Mouse (Mus musculus) neural tube, embryonic 13.5 days (tissue): Measurements from ENCODE around the gene Map3k6. TPM values are rescaled to one million over a fixed set of nuclear protein-coding genes. Genes with fewer than 3 reads are reported as not detected.
A peak's percentile ranks its signal among the peaks of the same experiment; 100 is the strongest.

Experiments used
- ATAC-seq: fragments of 200-750 bp; cut with Nextera tagmentation; 2 replicates; pipeline ENCODE4 v1.8.0; 2017; ENCODE audit warnings: low read depth, mild to moderate bottlenecking, moderate TSS enrichment, moderate library complexity
- H3K27ac ChIP-seq: fragments of 300-500 bp; sonication (generic); replicated peaks from 2 replicates; pipeline ENCODE4 v1.5.1; 2015; ENCODE audit warnings: moderate library complexity, mild to moderate bottlenecking, inconsistent platforms
- H3K27me3 ChIP-seq: fragments of 300-500 bp; sonication (generic); 2 replicates; pipeline ENCODE4 v1.6.1; 2015; ENCODE audit warnings: mild to moderate bottlenecking, inconsistent platforms
- H3K36me3 ChIP-seq: fragments of 300-500 bp; sonication (generic); 2 replicates; pipeline ENCODE4 v1.6.1; 2015; ENCODE audit warnings: mild to moderate bottlenecking, inconsistent platforms
- H3K4me1 ChIP-seq: fragments of 300-500 bp; sonication (generic); replicated peaks from 2 replicates; pipeline ENCODE4 v1.6.1; 2015; ENCODE audit warnings: inconsistent platforms
- H3K4me2 ChIP-seq: fragments of 300-500 bp; sonication (generic); 2 replicates; pipeline ENCODE4 v1.6.1; 2015; ENCODE audit warnings: inconsistent platforms, mild to moderate bottlenecking, moderate library complexity
- H3K4me3 ChIP-seq: fragments of 300-500 bp; sonication (generic); 2 replicates; pipeline ENCODE4 v1.5.1; 2015; ENCODE audit warnings: mild to moderate bottlenecking, inconsistent platforms
- H3K9ac ChIP-seq: fragments of 300-500 bp; sonication (generic); 2 replicates; pipeline ENCODE4 v1.6.1; 2015; ENCODE audit warnings: moderate library complexity, mild to moderate bottlenecking, inconsistent platforms
- H3K9me3 ChIP-seq: fragments of 300-500 bp; sonication (generic); 2 replicates; pipeline ENCODE4 v1.6.1; 2016; ENCODE audit warnings: inconsistent platforms
- WGBS: fragments of 180-500 bp; shearing (Covaris S2); methylation state at CpG from one replicate; pipeline ENCODE4 v1.1.7; 2015; 5-methylcytosine and 5-hydroxymethylcytosine counted together
- polyA plus RNA-seq: library from polyadenylated mRNA; unstranded; fragments of >200 nt; fragmentation: Nextera tagmentation; extraction: Ambion mirVana; gene quantifications from 2 replicates; pipeline ENCODE4 v1.2.1, GENCODE M21; 2015

Map3k6 gene
- polyA plus RNA-seq, 1 experiment from 2014 or later: 2.7 TPM

DNA sequence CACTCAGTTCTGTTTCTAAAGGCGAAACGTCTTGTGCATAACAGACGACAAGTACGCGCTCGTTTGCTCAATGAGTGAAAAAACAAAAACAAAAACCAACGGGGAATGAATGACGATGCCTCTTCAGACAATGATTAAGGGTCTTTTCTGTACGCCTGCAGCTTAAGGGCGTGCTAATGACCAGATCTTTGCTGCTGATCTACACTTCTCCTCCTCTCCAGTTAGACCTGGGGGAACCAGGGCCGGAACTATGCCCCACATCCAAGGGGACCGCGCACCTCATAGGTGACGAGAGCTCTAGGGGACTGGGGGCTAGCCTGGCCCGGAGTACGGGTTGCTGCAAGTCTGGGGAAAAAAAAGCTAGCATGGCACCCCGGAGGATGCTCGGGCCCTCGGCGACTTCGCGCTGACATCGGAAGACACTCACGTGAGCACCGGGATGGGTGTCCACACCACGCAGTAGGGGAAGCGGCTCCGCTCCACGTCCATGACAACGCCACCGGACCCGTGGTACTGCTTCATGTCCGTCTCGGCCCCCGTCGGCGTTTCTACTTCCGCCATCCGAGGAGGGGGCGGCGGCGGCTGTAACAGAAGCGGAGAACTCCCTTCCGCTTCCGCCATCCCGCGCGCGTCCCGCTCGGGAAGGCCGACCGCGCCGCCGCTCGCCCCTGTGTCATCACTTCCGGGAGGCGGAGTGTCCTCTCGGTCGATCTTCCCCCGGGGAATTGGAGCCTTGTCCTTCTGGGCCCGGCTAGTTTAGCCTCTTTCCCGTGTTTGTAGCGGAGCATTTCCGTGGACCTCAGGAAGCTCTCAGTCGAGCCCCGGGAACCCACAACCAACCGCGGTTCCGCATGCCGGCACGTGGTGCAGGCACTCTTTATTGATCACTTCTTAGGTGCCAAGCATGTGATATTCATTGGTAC lies 36.7 kb downstream of the Map3k6 start, which contains the start of gene Tmem222:
Tmem222 (minus strand) TSS at position 689 of the 923 bp plus-strand sequence.
- Histone ChIP-seq H3K4me2 (peak within 1 kb of the TSS; percentile 84), H3K4me3 (peak within 1 kb of the TSS; percentile 88), H3K4me1 (peaks cover 44% of the 10 kb centered on the region), H3K9me3 (no peaks in the 10 kb centered on the region), H3K36me3 (no peaks in the 10 kb centered on the region), H3K27ac (peak within 1 kb of the TSS; percentile 92), H3K27me3 (no peaks in the 10 kb centered on the region), H3K9ac (peak within 1 kb of the TSS; percentile 93)
- peak; percentile 93 for ATAC-seq
- under 1% methylated on average over 73 of the region's 73 CpGs for WGBS

DNA sequence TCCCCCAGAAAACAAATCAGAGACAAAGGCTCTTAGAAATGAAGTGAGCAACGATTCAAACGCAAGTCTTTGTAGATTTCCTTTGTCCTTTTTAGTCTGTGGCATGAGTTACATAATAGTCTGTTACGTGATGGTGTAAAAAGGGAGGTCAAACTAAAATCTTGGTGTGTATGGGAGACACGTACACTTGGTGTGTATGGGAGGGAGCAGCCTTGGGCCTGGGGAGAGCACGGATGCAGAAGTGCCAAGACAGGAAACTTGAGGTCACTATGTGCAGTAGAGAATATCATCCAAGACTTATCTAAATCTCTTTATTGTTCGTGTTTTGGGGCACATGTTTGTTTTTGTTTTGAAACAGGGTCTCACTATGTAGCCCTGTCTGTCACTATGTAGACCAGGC lies 37.4 kb downstream of the Map3k6 start:
- WGBS: 37% methylated on average over 6 of the region's 6 CpGs
- peak overlapping the region; percentile 84 for H3K4me2 ChIP-seq
- 0 out of 2 replicates have a peak, but pooled peaks have one; percentile 29 for ATAC-seq

DNA sequence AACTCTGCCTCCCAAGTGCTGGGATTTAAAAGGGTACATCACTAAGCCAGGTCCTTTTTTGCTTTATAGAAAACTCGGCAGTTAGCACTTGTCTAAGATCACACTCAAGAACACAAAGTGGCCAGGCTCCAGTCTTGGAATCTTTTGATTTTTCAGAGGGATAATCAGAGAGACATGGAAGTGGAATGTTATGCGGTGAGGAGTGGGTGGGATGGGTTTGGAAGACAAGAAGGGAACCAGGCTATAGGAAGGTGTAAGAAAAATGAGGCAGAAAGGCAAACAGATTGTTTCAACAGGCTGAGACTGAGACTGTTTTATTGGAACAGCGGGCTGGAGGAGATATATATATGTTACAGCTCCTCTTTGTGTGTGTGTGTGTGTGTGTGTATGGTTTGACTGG lies 37.9 kb downstream of the Map3k6 start:
- WGBS: 89% methylated on average over 3 of the region's 3 CpGs
- Histone ChIP-seq H3K4me2 (peak overlapping the region; percentile 84), H3K9ac (no peak overlapping the region), H3K27me3 (no peaks in the 10 kb centered on the region), H3K4me3 (peak overlapping the region; percentile 88; the same call in 1 of the 2 replicates), H3K36me3 (no peaks in the 10 kb centered on the region), H3K27ac (peak overlapping the region; percentile 92), H3K4me1 (peaks cover 54% of the 10 kb centered on the region), H3K9me3 (no peaks in the 10 kb centered on the region)
- no peak for ATAC-seq

More for the DNA sequence above, 37.4 kb downstream of the Map3k6 start:
- peaks cover 51% of the 10 kb centered on the region for H3K4me1 ChIP-seq
- H3K27ac ChIP-seq: peak overlapping the region; percentile 92
- H3K36me3 ChIP-seq: no peaks in the 10 kb centered on the region
- peak overlapping the region; percentile 88 for H3K4me3 ChIP-seq
- peak overlapping the region; percentile 93 for H3K9ac ChIP-seq
- no peaks in the 10 kb centered on the region for H3K9me3 ChIP-seq
- no peaks in the 10 kb centered on the region for H3K27me3 ChIP-seq

DNA sequence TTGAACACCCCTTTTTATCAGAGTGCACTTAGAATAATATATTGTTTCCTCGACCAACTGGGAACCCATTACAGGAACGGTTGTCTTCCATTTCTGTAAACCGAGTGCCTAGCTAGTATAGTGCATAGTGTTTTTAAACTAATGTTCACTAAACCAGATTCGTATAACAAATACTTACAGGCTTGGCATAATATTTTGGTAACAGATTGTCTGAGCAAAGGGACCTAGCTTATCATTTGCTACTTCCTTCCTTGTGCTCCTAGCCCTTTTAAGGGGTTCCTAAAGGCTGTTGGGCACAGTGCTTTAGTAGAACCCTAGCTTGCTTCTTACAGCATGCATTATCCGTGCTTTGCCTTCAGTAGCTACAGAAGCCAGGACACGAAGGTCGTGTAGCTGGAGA lies 40.9 kb downstream of the Map3k6 start:
- Histone ChIP-seq H3K9me3 (no peaks in the 10 kb centered on the region), H3K4me2 (no peak overlapping the region), H3K4me3 (no peak overlapping the region), H3K27me3 (no peaks in the 10 kb centered on the region), H3K36me3 (no peaks in the 10 kb centered on the region), H3K27ac (peak overlapping the region; percentile 72), H3K9ac (0 out of 2 replicates have a peak overlapping the region, but pooled peaks have one; percentile 18), H3K4me1 (peaks cover 30% of the 10 kb centered on the region)
- ATAC-seq: no peak
- 48% methylated on average over 7 of the region's 7 CpGs for WGBS

DNA sequence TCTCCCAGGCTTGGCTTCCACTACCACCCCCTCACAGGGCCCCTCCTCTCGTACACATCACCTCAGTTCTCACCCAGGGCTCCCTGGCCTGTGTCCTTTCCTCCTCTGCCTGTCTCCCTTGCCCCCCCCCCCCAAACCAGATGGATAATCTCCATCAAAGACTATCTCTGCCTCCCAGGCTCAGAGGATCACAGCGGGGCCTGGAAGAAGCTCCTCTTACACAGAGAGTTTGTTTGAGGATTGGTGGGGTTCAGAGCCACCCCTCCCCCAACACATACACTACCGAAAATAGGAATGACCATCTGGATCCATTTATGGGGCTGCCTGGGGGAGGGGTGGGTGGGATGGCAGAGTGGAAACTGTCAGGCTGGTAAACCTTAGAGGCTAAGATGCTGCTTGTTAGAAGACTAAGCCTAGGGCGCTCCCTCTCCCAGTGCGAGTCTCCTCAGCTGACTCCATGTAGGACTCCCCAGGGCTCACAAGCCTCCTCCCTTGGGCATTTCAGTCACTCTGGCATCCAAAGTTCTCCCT lies 41.4 kb downstream of the Map3k6 start:
- Histone ChIP-seq H3K27ac (peak overlapping the region; percentile 72), H3K27me3 (no peaks in the 10 kb centered on the region), H3K9ac (0 out of 2 replicates have a peak overlapping the region, but pooled peaks have one; percentile 18), H3K36me3 (no peaks in the 10 kb centered on the region), H3K4me2 (no peak overlapping the region), H3K4me1 (peaks cover 25% of the 10 kb centered on the region), H3K4me3 (no peak overlapping the region), H3K9me3 (no peaks in the 10 kb centered on the region)
- ATAC-seq: no peak
- WGBS: 29% methylated on average over 5 of the region's 5 CpGs

DNA sequence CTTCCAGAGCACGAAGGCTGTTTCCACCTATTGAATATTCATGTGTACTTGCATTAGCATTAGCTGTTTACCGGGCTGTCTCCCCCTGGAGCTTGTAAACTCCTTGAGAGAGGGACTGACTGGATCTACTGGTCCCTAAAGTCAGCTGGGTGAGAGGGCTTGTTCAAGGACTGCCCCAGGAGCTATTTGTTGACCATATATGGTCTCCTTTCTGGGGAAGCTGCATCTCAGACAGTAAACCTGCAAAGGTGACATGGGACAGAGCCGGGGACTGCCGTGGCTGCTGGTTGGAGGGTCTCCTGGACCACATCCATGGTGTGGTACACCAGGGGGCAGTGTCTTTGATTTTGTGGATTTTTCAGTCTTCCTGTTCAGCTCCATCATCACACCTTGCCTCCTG lies 42.0 kb downstream of the Map3k6 start:
- Histone ChIP-seq H3K27me3 (no peaks in the 10 kb centered on the region), H3K36me3 (no peaks in the 10 kb centered on the region), H3K4me1 (peaks cover 25% of the 10 kb centered on the region), H3K9me3 (no peaks in the 10 kb centered on the region), H3K27ac (peak overlapping the region; percentile 72), H3K4me2 (no peak overlapping the region), H3K4me3 (no peak overlapping the region), H3K9ac (no peak overlapping the region)
- no peak for ATAC-seq
- 19% methylated on average over 4 of the region's 4 CpGs for WGBS

DNA sequence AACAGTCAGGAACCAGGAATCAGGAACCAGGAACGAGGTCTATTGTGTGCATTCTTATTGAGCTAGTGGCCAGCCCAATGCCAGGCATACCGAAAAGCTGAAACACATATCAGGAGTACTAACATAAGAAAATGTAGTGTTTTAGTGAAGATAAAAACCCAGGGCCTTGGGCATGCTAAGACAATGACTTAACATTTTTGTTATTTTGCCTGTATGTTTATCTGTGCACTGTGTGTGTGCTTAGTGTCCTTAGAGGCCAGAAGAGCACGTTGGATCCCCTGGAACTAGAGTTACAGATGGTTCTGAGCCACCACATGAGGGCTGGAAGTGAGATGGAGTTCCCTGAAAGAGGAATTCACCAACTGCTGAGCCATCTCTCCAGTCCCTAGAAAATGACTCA lies 44.7 kb downstream of the Map3k6 start:
- no peak for ATAC-seq
- H3K27me3 ChIP-seq: no peaks in the 10 kb centered on the region
- 81% methylated on average over 3 of the region's 3 CpGs for WGBS
- no peaks in the 10 kb centered on the region for H3K36me3 ChIP-seq
- no peak overlapping the region for H3K4me2 ChIP-seq
- H3K27ac ChIP-seq: no peak overlapping the region
- H3K9me3 ChIP-seq: no peaks in the 10 kb centered on the region
- peaks cover 17% of the 10 kb centered on the region for H3K4me1 ChIP-seq
- H3K4me3 ChIP-seq: no peak overlapping the region
- H3K9ac ChIP-seq: no peak overlapping the region

DNA sequence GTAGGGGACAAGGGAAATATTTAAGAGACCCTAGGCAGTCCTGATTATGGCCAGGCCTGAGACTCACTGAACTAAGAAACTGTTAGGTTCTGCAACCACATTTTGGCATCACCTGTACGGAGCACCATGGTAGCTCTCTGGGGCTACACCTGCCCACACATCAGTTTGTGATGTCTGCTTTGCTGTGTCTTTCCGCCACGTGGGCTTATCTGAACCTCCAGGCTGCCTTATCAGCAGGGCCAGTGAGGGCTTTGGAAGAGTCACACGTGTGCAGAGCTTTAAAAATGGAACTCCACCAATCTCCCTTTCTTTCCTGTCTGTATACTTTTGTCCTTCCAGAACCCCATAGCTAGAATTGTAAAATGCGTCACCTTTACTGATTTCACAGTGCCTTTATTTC lies 45.3 kb downstream of the Map3k6 start:
- peaks cover 17% of the 10 kb centered on the region for H3K4me1 ChIP-seq
- no peak overlapping the region for H3K4me2 ChIP-seq
- no peaks in the 10 kb centered on the region for H3K9me3 ChIP-seq
- H3K27ac ChIP-seq: no peak overlapping the region
- H3K4me3 ChIP-seq: no peak overlapping the region
- no peaks in the 10 kb centered on the region for H3K27me3 ChIP-seq
- no peak overlapping the region for H3K9ac ChIP-seq
- 90% methylated on average over 5 of the region's 5 CpGs for WGBS
- no peaks in the 10 kb centered on the region for H3K36me3 ChIP-seq
- ATAC-seq: no peak

DNA sequence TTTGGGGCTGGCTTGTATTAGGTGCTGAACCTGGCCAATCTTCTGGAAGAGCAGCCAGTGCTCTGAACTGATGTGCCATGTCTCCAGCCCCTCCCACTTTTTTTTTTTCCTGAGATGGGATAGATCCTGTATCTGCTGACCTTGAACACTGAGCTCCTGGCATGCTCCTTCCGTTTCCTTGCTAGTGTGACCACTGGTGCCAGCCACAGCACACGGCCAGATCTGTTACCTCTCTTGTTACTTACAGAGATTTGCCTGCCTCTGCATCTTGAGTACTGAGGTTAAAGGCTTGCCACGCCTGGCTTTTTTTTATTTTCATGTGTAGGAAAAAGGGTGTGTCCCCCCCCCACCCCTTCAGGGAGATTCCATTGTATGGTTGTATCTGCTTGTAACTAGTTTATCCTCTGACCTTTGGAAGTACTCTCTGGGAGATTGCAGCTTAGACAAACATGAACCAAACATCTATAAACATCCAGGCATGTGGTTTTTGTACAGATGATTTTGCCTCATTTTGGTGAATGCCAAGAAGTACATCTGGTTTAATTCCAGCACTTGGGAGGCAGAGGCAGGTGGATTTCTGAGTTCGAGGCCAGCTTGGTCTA lies 46.0 kb downstream of the Map3k6 start:
- Histone ChIP-seq H3K27ac (no peak overlapping the region), H3K9me3 (no peaks in the 10 kb centered on the region), H3K4me2 (no peak overlapping the region), H3K4me3 (no peak overlapping the region), H3K27me3 (no peaks in the 10 kb centered on the region), H3K36me3 (no peaks in the 10 kb centered on the region), H3K9ac (no peak overlapping the region), H3K4me1 (peaks cover 17% of the 10 kb centered on the region)
- 94% methylated on average over 4 of the region's 4 CpGs for WGBS
- no peak for ATAC-seq

DNA sequence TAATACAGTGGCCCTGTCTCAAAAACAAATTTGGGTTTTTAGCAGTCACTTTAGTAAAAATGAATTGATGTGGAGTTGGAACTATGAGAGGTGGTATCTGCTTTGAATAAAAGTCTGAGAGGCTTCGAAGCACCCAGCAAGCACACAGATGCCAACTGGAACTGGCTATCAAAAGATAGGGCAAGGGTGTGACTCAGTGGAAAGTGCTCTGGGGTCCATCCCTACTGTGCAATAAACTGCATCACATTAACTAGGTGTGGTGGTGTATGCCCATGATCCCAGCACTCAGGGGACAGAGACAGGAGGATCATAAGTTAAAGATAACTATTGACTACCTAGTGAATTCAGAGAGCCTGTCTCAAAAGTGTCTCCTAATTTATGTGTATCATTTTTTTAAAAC lies 50.6 kb downstream of the Map3k6 start:
- Histone ChIP-seq H3K9me3 (no peaks in the 10 kb centered on the region), H3K9ac (no peak overlapping the region), H3K27ac (no peak overlapping the region), H3K4me2 (no peak overlapping the region), H3K4me3 (no peak overlapping the region), H3K4me1 (peaks cover 24% of the 10 kb centered on the region), H3K27me3 (0 out of 2 replicates have a peak, but pooled peaks cover 5% of the 10 kb centered on the region), H3K36me3 (peaks cover 24% of the 10 kb centered on the region)
- no peak for ATAC-seq
- WGBS: 91% methylated on average over 1 of the region's 1 CpGs

DNA sequence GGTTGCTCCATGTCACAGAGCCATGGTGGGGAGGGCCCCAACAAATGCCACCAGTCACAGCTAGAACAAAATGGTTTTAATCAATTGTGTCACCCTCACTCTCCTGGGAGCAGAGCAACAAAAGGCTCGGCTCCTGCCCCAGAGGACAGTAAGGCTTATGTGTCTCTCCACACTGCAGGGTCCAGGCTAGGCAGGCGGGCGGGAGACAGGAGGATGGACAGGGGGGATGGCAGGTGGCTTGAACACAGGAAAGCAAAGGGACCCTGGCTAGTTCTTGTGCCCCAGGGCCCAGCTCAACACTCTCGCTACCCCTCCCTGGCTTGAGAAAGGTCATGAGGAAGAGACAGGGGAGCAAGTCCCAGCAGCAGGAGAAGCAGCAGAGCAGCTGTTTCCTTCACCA lies 51.8 kb downstream of the Map3k6 start:
- ATAC-seq: no peak
- Histone ChIP-seq H3K4me1 (peaks cover 24% of the 10 kb centered on the region), H3K27me3 (0 out of 2 replicates have a peak, but pooled peaks cover 5% of the 10 kb centered on the region), H3K4me2 (no peak overlapping the region), H3K9me3 (no peaks in the 10 kb centered on the region), H3K36me3 (peaks cover 27% of the 10 kb centered on the region), H3K9ac (no peak overlapping the region), H3K4me3 (no peak overlapping the region), H3K27ac (peak overlapping the region; percentile 49)
- WGBS: 44% methylated on average over 4 of the region's 4 CpGs
